Mouse (Mus musculus): Measurements from ENCODE around the gene Slc38a6. TPM values are rescaled to one million over a fixed set of nuclear protein-coding genes. Genes with fewer than 3 reads are reported as not detected.

Slc38a6 gene
- polyA plus RNA-seq, 1 experiment from 2014 or later = 11.1 TPM

DNA sequence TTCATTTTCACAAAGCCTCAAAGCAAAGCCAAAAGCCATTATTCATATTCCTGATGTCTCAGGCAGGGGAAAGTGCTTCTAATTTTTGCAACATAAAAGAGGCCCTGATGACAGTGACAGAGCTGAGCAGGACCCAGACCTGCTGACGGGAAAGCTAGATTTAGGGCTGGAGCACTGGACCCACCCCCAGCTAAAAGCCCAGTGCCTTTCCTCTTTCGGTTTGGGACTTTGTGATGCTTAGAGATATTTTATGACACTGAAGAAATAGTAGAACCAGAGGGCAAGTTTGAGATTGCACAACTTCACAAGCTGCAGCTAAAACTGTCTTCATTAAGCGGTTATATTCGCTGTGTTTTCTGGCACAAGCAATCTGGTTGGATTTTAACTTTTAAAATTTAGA lies 18.1 kb downstream of the Slc38a6 start:
- Histone ChIP-seq H3K4me3 (ENCODE audit: low read depth, low read length) (no peak overlapping the region), H3K36me3 (ENCODE audit: control insufficient read depth, insufficient read depth, low read length) (peaks cover 7% of the 10 kb centered on the region; the same call in 1 of the 2 replicates), H3K4me2 (ENCODE audit: low read length) (no peak overlapping the region), H3K4me1 (ENCODE audit: control insufficient read depth, insufficient read depth, low read length) (no peaks in the 10 kb centered on the region), H3K9me3 (replicated peaks; ENCODE audit: control insufficient read depth, low read length, poor library complexity, severe bottlenecking) (no peaks in the 10 kb centered on the region), H3K27me3 (ENCODE audit: control insufficient read depth, insufficient read depth, low read depth, low read length) (no peaks in the 10 kb centered on the region), H3K9ac (ENCODE audit: low read depth, low read length) (no peak overlapping the region), H3K27ac (ENCODE audit: low read length) (no peak overlapping the region)
- 90% methylated on average over 4 of the region's 4 CpGs for WGBS
- ATAC-seq = no peak

DNA sequence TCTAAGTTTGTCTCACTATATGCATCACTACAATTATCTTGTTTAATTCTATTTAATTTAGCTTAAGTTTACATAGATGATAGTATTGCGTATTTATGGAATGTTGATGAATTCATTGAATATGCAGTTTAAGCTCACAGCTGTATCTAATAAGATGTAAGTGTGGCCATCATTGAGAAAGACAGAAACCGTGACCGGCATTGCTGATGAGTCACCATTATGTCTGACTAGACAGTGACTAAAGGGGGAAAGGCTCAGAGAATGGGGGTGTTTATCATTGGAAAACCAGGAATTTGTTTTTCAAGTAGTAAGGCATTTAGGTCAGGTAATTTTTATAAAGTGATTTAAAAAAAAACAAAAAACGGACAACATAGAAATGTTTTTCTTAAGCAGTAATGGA lies 21.2 kb downstream of the Slc38a6 start:
- Histone ChIP-seq H3K27me3 (ENCODE audit: control insufficient read depth, insufficient read depth, low read depth, low read length) (no peaks in the 10 kb centered on the region), H3K9ac (ENCODE audit: low read depth, low read length) (no peak overlapping the region), H3K4me3 (ENCODE audit: low read depth, low read length) (no peak overlapping the region), H3K9me3 (replicated peaks; ENCODE audit: control insufficient read depth, low read length, poor library complexity, severe bottlenecking) (no peaks in the 10 kb centered on the region), H3K4me1 (ENCODE audit: control insufficient read depth, insufficient read depth, low read length) (no peaks in the 10 kb centered on the region), H3K4me2 (ENCODE audit: low read length) (no peak overlapping the region), H3K36me3 (ENCODE audit: control insufficient read depth, insufficient read depth, low read length) (0 out of 2 replicates have a peak, but pooled peaks cover 3% of the 10 kb centered on the region), H3K27ac (ENCODE audit: low read length) (no peak overlapping the region)
- no peak for ATAC-seq
- 89% methylated on average over 4 of the region's 4 CpGs for WGBS

DNA sequence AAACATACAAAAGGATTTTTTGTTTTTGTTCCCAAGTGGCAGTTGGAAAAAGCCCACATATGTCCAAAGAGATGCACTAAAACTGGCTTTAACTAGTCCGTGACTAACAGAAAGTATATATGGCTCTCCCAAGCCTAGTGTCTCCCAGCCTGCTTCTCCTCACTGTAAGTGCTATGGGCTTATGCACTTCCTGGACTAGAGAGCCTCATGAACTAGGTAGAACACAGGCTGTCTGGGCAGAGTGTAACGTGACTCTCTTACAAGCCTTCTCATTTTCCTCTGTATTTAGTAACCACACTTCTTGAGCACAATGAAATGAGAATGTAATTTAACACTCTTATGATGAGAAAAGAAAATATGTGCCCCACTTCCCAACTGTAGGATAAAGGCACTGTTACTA lies 22.1 kb downstream of the Slc38a6 start:
- Histone ChIP-seq H3K27ac (ENCODE audit: low read length) (no peak overlapping the region), H3K4me1 (ENCODE audit: control insufficient read depth, insufficient read depth, low read length) (no peaks in the 10 kb centered on the region), H3K4me2 (ENCODE audit: low read length) (no peak overlapping the region), H3K4me3 (ENCODE audit: low read depth, low read length) (no peak overlapping the region), H3K9me3 (replicated peaks; ENCODE audit: control insufficient read depth, low read length, poor library complexity, severe bottlenecking) (no peaks in the 10 kb centered on the region), H3K36me3 (ENCODE audit: control insufficient read depth, insufficient read depth, low read length) (0 out of 2 replicates have a peak, but pooled peaks cover 3% of the 10 kb centered on the region), H3K9ac (ENCODE audit: low read depth, low read length) (no peak overlapping the region), H3K27me3 (ENCODE audit: control insufficient read depth, insufficient read depth, low read depth, low read length) (no peaks in the 10 kb centered on the region)
- ATAC-seq = no peak
- WGBS = 91% methylated on average over 2 of the region's 2 CpGs

GRCm38 (mm10) chr12:73317706-73318686 lies 31.4 kb downstream of the Slc38a6 start:
- Histone ChIP-seq H3K27ac (ENCODE audit: low read length) (no peak overlapping the region), H3K9me3 (replicated peaks; ENCODE audit: control insufficient read depth, low read length, poor library complexity, severe bottlenecking) (no peaks in the 10 kb centered on the region)
- 92% methylated on average over 7 of the region's 7 CpGs for WGBS

GRCm38 (mm10) chr12:73324180-73324586 lies 37.6 kb downstream of the Slc38a6 start:
- H3K27me3 ChIP-seq (ENCODE audit: control insufficient read depth, insufficient read depth, low read depth, low read length) = no peaks in the 10 kb centered on the region
- H3K27ac ChIP-seq (ENCODE audit: low read length) = no peak overlapping the region
- 88% methylated on average over 8 of the region's 8 CpGs for WGBS
- no peaks in the 10 kb centered on the region for H3K9me3 ChIP-seq (replicated peaks; ENCODE audit: control insufficient read depth, low read length, poor library complexity, severe bottlenecking)
- no peak overlapping the region for H3K4me3 ChIP-seq (ENCODE audit: low read depth, low read length)
- no peak for ATAC-seq
- no peak overlapping the region for H3K9ac ChIP-seq (ENCODE audit: low read depth, low read length)
- H3K36me3 ChIP-seq (ENCODE audit: control insufficient read depth, insufficient read depth, low read length) = no peaks in the 10 kb centered on the region
- no peaks in the 10 kb centered on the region for H3K4me1 ChIP-seq (ENCODE audit: control insufficient read depth, insufficient read depth, low read length)
- H3K4me2 ChIP-seq (ENCODE audit: low read length) = no peak overlapping the region

More at GRCm38 (mm10) chr12:73317706-73318686, 31.4 kb downstream of the Slc38a6 start:
- Histone ChIP-seq H3K4me3 (ENCODE audit: low read depth, low read length) (no peak overlapping the region), H3K36me3 (ENCODE audit: control insufficient read depth, insufficient read depth, low read length) (peaks cover 5% of the 10 kb centered on the region), H3K27me3 (ENCODE audit: control insufficient read depth, insufficient read depth, low read depth, low read length) (no peaks in the 10 kb centered on the region), H3K4me1 (ENCODE audit: control insufficient read depth, insufficient read depth, low read length) (no peaks in the 10 kb centered on the region), H3K4me2 (ENCODE audit: low read length) (no peak overlapping the region), H3K9ac (ENCODE audit: low read depth, low read length) (no peak overlapping the region)
- no peak for ATAC-seq

GRCm38 (mm10) chr12:73324742-73325141 lies 38.2 kb downstream of the Slc38a6 start:
- Histone ChIP-seq H3K36me3 (ENCODE audit: control insufficient read depth, insufficient read depth, low read length) (no peaks in the 10 kb centered on the region), H3K4me1 (ENCODE audit: control insufficient read depth, insufficient read depth, low read length) (no peaks in the 10 kb centered on the region), H3K4me2 (ENCODE audit: low read length) (no peak overlapping the region), H3K27ac (ENCODE audit: low read length) (no peak overlapping the region), H3K27me3 (ENCODE audit: control insufficient read depth, insufficient read depth, low read depth, low read length) (no peaks in the 10 kb centered on the region), H3K9ac (ENCODE audit: low read depth, low read length) (no peak overlapping the region), H3K4me3 (ENCODE audit: low read depth, low read length) (no peak overlapping the region), H3K9me3 (replicated peaks; ENCODE audit: control insufficient read depth, low read length, poor library complexity, severe bottlenecking) (no peaks in the 10 kb centered on the region)
- ATAC-seq = no peak
- 97% methylated on average over 1 of the region's 1 CpGs for WGBS

GRCm38 (mm10) chr12:73325181-73325580 lies 38.6 kb downstream of the Slc38a6 start:
- H3K4me2 ChIP-seq (ENCODE audit: low read length) = no peak overlapping the region
- H3K27ac ChIP-seq (ENCODE audit: low read length) = no peak overlapping the region
- no peaks in the 10 kb centered on the region for H3K9me3 ChIP-seq (replicated peaks; ENCODE audit: control insufficient read depth, low read length, poor library complexity, severe bottlenecking)
- H3K4me3 ChIP-seq (ENCODE audit: low read depth, low read length) = no peak overlapping the region
- H3K4me1 ChIP-seq (ENCODE audit: control insufficient read depth, insufficient read depth, low read length) = no peaks in the 10 kb centered on the region
- WGBS = 71% methylated on average over 2 of the region's 2 CpGs
- no peak overlapping the region for H3K9ac ChIP-seq (ENCODE audit: low read depth, low read length)
- H3K36me3 ChIP-seq (ENCODE audit: control insufficient read depth, insufficient read depth, low read length) = no peaks in the 10 kb centered on the region
- no peak for ATAC-seq
- no peaks in the 10 kb centered on the region for H3K27me3 ChIP-seq (ENCODE audit: control insufficient read depth, insufficient read depth, low read depth, low read length)

GRCm38 (mm10) chr12:73325617-73326016 lies 39.0 kb downstream of the Slc38a6 start:
- 57% methylated on average over 4 of the region's 4 CpGs for WGBS
- no peaks in the 10 kb centered on the region for H3K27me3 ChIP-seq (ENCODE audit: control insufficient read depth, insufficient read depth, low read depth, low read length)
- H3K9me3 ChIP-seq (replicated peaks; ENCODE audit: control insufficient read depth, low read length, poor library complexity, severe bottlenecking) = no peaks in the 10 kb centered on the region
- no peaks in the 10 kb centered on the region for H3K36me3 ChIP-seq (ENCODE audit: control insufficient read depth, insufficient read depth, low read length)
- H3K9ac ChIP-seq (ENCODE audit: low read depth, low read length) = no peak overlapping the region
- H3K4me3 ChIP-seq (ENCODE audit: low read depth, low read length) = no peak overlapping the region
- no peaks in the 10 kb centered on the region for H3K4me1 ChIP-seq (ENCODE audit: control insufficient read depth, insufficient read depth, low read length)
- no peak overlapping the region for H3K27ac ChIP-seq (ENCODE audit: low read length)
- no peak for ATAC-seq
- no peak overlapping the region for H3K4me2 ChIP-seq (ENCODE audit: low read length)

- Histone ChIP-seq H3K4me2 (ENCODE audit: low read length) (no peak overlapping the region), H3K9ac (ENCODE audit: low read depth, low read length) (no peak overlapping the region), H3K9me3 (replicated peaks; ENCODE audit: control insufficient read depth, low read length, poor library complexity, severe bottlenecking) (no peaks in the 10 kb centered on the region), H3K4me1 (ENCODE audit: control insufficient read depth, insufficient read depth, low read length) (no peaks in the 10 kb centered on the region), H3K36me3 (ENCODE audit: control insufficient read depth, insufficient read depth, low read length) (no peaks in the 10 kb centered on the region), H3K27me3 (ENCODE audit: control insufficient read depth, insufficient read depth, low read depth, low read length) (no peaks in the 10 kb centered on the region), H3K4me3 (ENCODE audit: low read depth, low read length) (no peak overlapping the region), H3K27ac (ENCODE audit: low read length) (no peak overlapping the region)
- WGBS = 79% methylated on average over 3 of the region's 3 CpGs
- ATAC-seq = no peak
Observed at GRCm38 (mm10) chr12:73327381-73327780, 40.8 kb downstream of the Slc38a6 start.

All from midbrain, embryonic 16.5 days (tissue).